Mouse (Mus musculus) heart, embryonic 11.5 days (tissue): ENCODE data around the gene H2afy. TPM values are rescaled to one million over a fixed set of nuclear protein-coding genes. Genes with fewer than 3 reads are reported as not detected.

Experiments
- ATAC-seq: fragments of 200-750 bp; cut with Nextera tagmentation; replicated peaks from 2 replicates; pipeline ENCODE4 v1.8.0; 2017; ENCODE audit warnings: moderate library complexity; ENCODE audit not compliant: insufficient number of reproducible peaks, low FRiP score, low TSS enrichment
- H3K27ac ChIP-seq: fragments of 300-500 bp; sonication (generic); 2 replicates; pipeline ENCODE4 v1.5.1; 2014; ENCODE audit warnings: mild to moderate bottlenecking, low read depth, low read length
- H3K27me3 ChIP-seq: fragments of 300-500 bp; sonication (generic); 2 replicates; pipeline ENCODE4 v1.6.1; 2014; ENCODE audit warnings: mild to moderate bottlenecking, low read length, mixed read lengths; ENCODE audit not compliant: control insufficient read depth, insufficient read depth
- H3K36me3 ChIP-seq: fragments of 300-500 bp; sonication (generic); 2 replicates; pipeline ENCODE4 v1.6.1; 2014; ENCODE audit warnings: mild to moderate bottlenecking, low read length, moderate library complexity, mixed read lengths; ENCODE audit not compliant: control insufficient read depth, insufficient read depth
- H3K4me1 ChIP-seq: fragments of 300-500 bp; sonication (generic); 2 replicates; pipeline ENCODE4 v1.6.1; 2014; ENCODE audit warnings: low read length; ENCODE audit not compliant: control insufficient read depth, insufficient read depth
- H3K4me2 ChIP-seq: fragments of 300-500 bp; sonication (generic); 2 replicates; pipeline ENCODE4 v1.6.1; 2014; ENCODE audit warnings: mild to moderate bottlenecking, moderate library complexity
- H3K4me3 ChIP-seq: fragments of 300-500 bp; sonication (generic); 2 replicates; pipeline ENCODE4 v1.5.1; 2014; ENCODE audit warnings: low read depth, low read length
- H3K9ac ChIP-seq: fragments of 300-500 bp; sonication (generic); 2 replicates; pipeline ENCODE4 v1.6.1; 2014; ENCODE audit warnings: mild to moderate bottlenecking, low read depth, low read length, moderate library complexity
- H3K9me3 ChIP-seq: fragments of 300-500 bp; sonication (generic); replicated peaks from 2 replicates; pipeline ENCODE4 v1.6.1; 2016; ENCODE audit warnings: low read length; ENCODE audit not compliant: control insufficient read depth
- WGBS: fragments of 180-500 bp; shearing (Covaris S2); extraction: QIAGEN DNeasy Blood & Tissue Kit; methylation state at CpG from one replicate; pipeline ENCODE4 v1.1.7; 2014; ENCODE audit not compliant: insufficient replicate concordance; 5-methylcytosine and 5-hydroxymethylcytosine counted together
- polyA plus RNA-seq: library from polyadenylated mRNA; unstranded; fragments of >200 nt; fragmentation: Nextera tagmentation; extraction: Ambion mirVana; gene quantifications from 2 replicates; pipeline ENCODE4 v1.2.1, GENCODE M21; 2014

The H2afy gene
- polyA plus RNA-seq, 1 experiment from 2014 or later = 162 TPM

- H3K27me3 ChIP-seq = no peaks in the 10 kb centered on the region
- no peak for ATAC-seq
- peak overlapping the region; percentile 52; the same call in 1 of the 2 replicates for H3K9ac ChIP-seq
- peaks cover 93% of the 10 kb centered on the region for H3K4me1 ChIP-seq
- WGBS = 22% methylated on average over 4 of the region's 4 CpGs
- H3K4me3 ChIP-seq = no peak overlapping the region
- no peaks in the 10 kb centered on the region for H3K36me3 ChIP-seq
- no peaks in the 10 kb centered on the region for H3K9me3 ChIP-seq
- H3K27ac ChIP-seq = peak overlapping the region; percentile 70; the same call in 1 of the 2 replicates
- peak overlapping the region; percentile 24; the same call in 1 of the 2 replicates for H3K4me2 ChIP-seq
Observed at GRCm38 (mm10) chr13:56112496-56112895, 23.7 kb downstream of the H2afy start.

GRCm38 (mm10) chr13:56111601-56112000, 24.6 kb downstream of the H2afy start:
- Histone ChIP-seq H3K27me3 (no peaks in the 10 kb centered on the region), H3K27ac (peak overlapping the region; percentile 70), H3K9me3 (no peaks in the 10 kb centered on the region), H3K4me1 (peaks cover 85% of the 10 kb centered on the region), H3K4me2 (no peak overlapping the region), H3K4me3 (no peak overlapping the region), H3K36me3 (no peaks in the 10 kb centered on the region), H3K9ac (peak overlapping the region; percentile 49; the same call in 1 of the 2 replicates)
- 84% methylated on average over 6 of the region's 6 CpGs for WGBS
- no peak for ATAC-seq

GRCm38 (mm10) chr13:56110694-56111531, 25.2 kb downstream of the H2afy start:
- 64% methylated on average over 19 of the region's 19 CpGs for WGBS
- no peak for ATAC-seq
- peak overlapping the region; percentile 77 for H3K27ac ChIP-seq
- no peaks in the 10 kb centered on the region for H3K27me3 ChIP-seq
- peaks cover 79% of the 10 kb centered on the region for H3K4me1 ChIP-seq
- no peak overlapping the region for H3K4me3 ChIP-seq
- H3K9me3 ChIP-seq = no peaks in the 10 kb centered on the region
- H3K9ac ChIP-seq = peak overlapping the region; percentile 52
- peak overlapping the region; percentile 34 for H3K4me2 ChIP-seq
- H3K36me3 ChIP-seq = no peaks in the 10 kb centered on the region

- 65% methylated on average over 4 of the region's 4 CpGs for WGBS
- H3K27me3 ChIP-seq = no peaks in the 10 kb centered on the region
- peak overlapping the region; percentile 77 for H3K27ac ChIP-seq
- ATAC-seq = no peak
- H3K9ac ChIP-seq = peak overlapping the region; percentile 43; the same call in 1 of the 2 replicates
- H3K4me2 ChIP-seq = no peak overlapping the region
- peaks cover 68% of the 10 kb centered on the region for H3K4me1 ChIP-seq
- no peaks in the 10 kb centered on the region for H3K9me3 ChIP-seq
- peaks cover 3% of the 10 kb centered on the region; the same call in 1 of the 2 replicates for H3K36me3 ChIP-seq
- H3K4me3 ChIP-seq = no peak overlapping the region
Observed at GRCm38 (mm10) chr13:56109703-56110102, 26.5 kb downstream of the H2afy start.

- ATAC-seq = no peak
- Histone ChIP-seq H3K36me3 (peaks cover 9% of the 10 kb centered on the region; the same call in 1 of the 2 replicates), H3K9me3 (no peaks in the 10 kb centered on the region), H3K4me3 (no peak overlapping the region), H3K4me1 (peaks cover 61% of the 10 kb centered on the region), H3K4me2 (no peak overlapping the region), H3K27ac (peak overlapping the region; percentile 77), H3K9ac (peak overlapping the region; percentile 43; the same call in 1 of the 2 replicates), H3K27me3 (no peaks in the 10 kb centered on the region)
- 62% methylated on average over 17 of the region's 17 CpGs for WGBS
Observed at GRCm38 (mm10) chr13:56108849-56109519, 27.2 kb downstream of the H2afy start.

GRCm38 (mm10) chr13:56104971-56105391, 31.2 kb downstream of the H2afy start:
- no peak for ATAC-seq
- WGBS = 66% methylated on average over 6 of the region's 6 CpGs
- Histone ChIP-seq H3K4me2 (no peak overlapping the region), H3K9me3 (no peaks in the 10 kb centered on the region), H3K4me1 (peaks cover 22% of the 10 kb centered on the region), H3K27ac (no peak overlapping the region), H3K27me3 (no peaks in the 10 kb centered on the region), H3K4me3 (no peak overlapping the region), H3K36me3 (peaks cover 26% of the 10 kb centered on the region; the same call in 1 of the 2 replicates), H3K9ac (no peak overlapping the region)

GRCm38 (mm10) chr13:56103796-56104746, 32.1 kb downstream of the H2afy start:
- Histone ChIP-seq H3K9ac (no peak overlapping the region), H3K4me2 (no peak overlapping the region), H3K9me3 (no peaks in the 10 kb centered on the region), H3K4me3 (no peak overlapping the region), H3K4me1 (peaks cover 13% of the 10 kb centered on the region), H3K36me3 (peaks cover 30% of the 10 kb centered on the region; the same call in 1 of the 2 replicates), H3K27me3 (no peaks in the 10 kb centered on the region), H3K27ac (no peak overlapping the region)
- WGBS = 93% methylated on average over 26 of the region's 26 CpGs
- no peak for ATAC-seq

GRCm38 (mm10) chr13:56102160-56102559, 34.0 kb downstream of the H2afy start:
- Histone ChIP-seq H3K9me3 (no peaks in the 10 kb centered on the region), H3K27ac (no peak overlapping the region), H3K4me2 (no peak overlapping the region), H3K4me1 (no peaks in the 10 kb centered on the region), H3K9ac (no peak overlapping the region), H3K27me3 (no peaks in the 10 kb centered on the region), H3K4me3 (no peak overlapping the region), H3K36me3 (peaks cover 30% of the 10 kb centered on the region; the same call in 1 of the 2 replicates)
- 90% methylated on average over 9 of the region's 9 CpGs for WGBS
- ATAC-seq = no peak
